Mouse (Mus musculus): ENCODE data around the gene Kiss1. TPM values are rescaled to one million over a fixed set of nuclear protein-coding genes. Genes with fewer than 3 reads are reported as not detected.

The Kiss1 gene
- total and polyA plus RNA-seq, 3 experiments: not detected

- H3K9ac ChIP-seq (ENCODE audit: insufficient read depth, low read depth): no peak overlapping the region
- dilution Hi-C loops (cut with MboI; ENCODE audit: extremely low pct_ligation_motif_present, extremely low pct_unique_long_range_greater_than_20kb, low sequenced_read_pairs) (no loop called here), in situ Hi-C loops (cut with MboI; ENCODE audit: low pct_ligation_motif_present, low pct_unique_long_range_greater_than_20kb, low sequenced_read_pairs) (loop anchor here (25.0 kb wide), 1 partner anchor 331 kb away; the partner anchor contains the start of genes Mdm4 and Pik3c2b)
- no peak overlapping the region for H3K4me3 ChIP-seq (replicated peaks in 1 of 3; ENCODE audit: low read depth in 2 of 3, low read length in 2 of 3, poor library complexity in 1 of 3)
- peaks cover 96% of the 10 kb centered on the region for H3K27me3 ChIP-seq (replicated peaks)
- no peaks in the 10 kb centered on the region for H3K36me3 ChIP-seq (replicated peaks in 1 of 2; ENCODE audit: control insufficient read depth in 1 of 2, insufficient read depth in 1 of 2, low read length in 1 of 2)
- no peak for DNase-seq (ENCODE audit: extremely low read depth)
- H3K9me3 ChIP-seq (replicated peaks; ENCODE audit: low read length): no peaks in the 10 kb centered on the region
- no peak overlapping the region for H3K27ac ChIP-seq (ENCODE audit: insufficient read depth, low read depth)
- H3K4me1 ChIP-seq (ENCODE audit: control insufficient read depth in 1 of 2, insufficient read depth in 2 of 2): peaks cover 4 to 19% of the 10 kb centered on the region in 2 experiments; a peak in 3 of 4 replicates
- no peak overlapping the region for H3K4me2 ChIP-seq (ENCODE audit: insufficient read depth, low read depth, poor library complexity, severe bottlenecking)
- no peak for TF ChIP-seq ZMIZ1 (IDR thresholded peaks at IDR 0.05; ENCODE audit: low read depth, low read length)
- no peak for TF ChIP-seq POLR2AphosphoS2 (IDR thresholded peaks at IDR 0.05; ENCODE audit: low read depth, low read length)
- no peaks in the 10 kb centered on the region for H3K79me2 ChIP-seq (replicated peaks; ENCODE audit: control insufficient read depth, extremely low read depth, insufficient read depth, poor library complexity, severe bottlenecking)
Measured at GRCm38 (mm10) chr1:133368644-133369043, 47.0 kb downstream of the Kiss1 start.

- Histone ChIP-seq H3K36me3 (replicated peaks in 1 of 2; ENCODE audit: control insufficient read depth in 1 of 2, insufficient read depth in 1 of 2, low read length in 1 of 2) (no peaks in the 10 kb centered on the region), H3K4me3 (replicated peaks in 1 of 3; ENCODE audit: low read depth in 2 of 3, low read length in 2 of 3, poor library complexity in 1 of 3) (no peak overlapping the region), H3K9ac (ENCODE audit: insufficient read depth, low read depth) (no peak overlapping the region), H3K27me3 (replicated peaks) (peaks cover 94% of the 10 kb centered on the region), H3K4me2 (ENCODE audit: insufficient read depth, low read depth, poor library complexity, severe bottlenecking) (no peak overlapping the region), H3K27ac (ENCODE audit: insufficient read depth, low read depth) (no peak overlapping the region), H3K9me3 (replicated peaks; ENCODE audit: low read length) (no peaks in the 10 kb centered on the region), H3K79me2 (replicated peaks; ENCODE audit: control insufficient read depth, extremely low read depth, insufficient read depth, poor library complexity, severe bottlenecking) (no peaks in the 10 kb centered on the region), H3K4me1 (ENCODE audit: control insufficient read depth in 1 of 2, insufficient read depth in 2 of 2) (peaks cover 4 to 15% of the 10 kb centered on the region in 2 experiments; a peak in 3 of 4 replicates)
- DNase-seq (ENCODE audit: extremely low read depth): no peak
- dilution Hi-C loops (cut with MboI; ENCODE audit: extremely low pct_ligation_motif_present, extremely low pct_unique_long_range_greater_than_20kb, low sequenced_read_pairs): no loop called here
- in situ Hi-C loops (cut with MboI; ENCODE audit: low pct_ligation_motif_present, low pct_unique_long_range_greater_than_20kb, low sequenced_read_pairs): loop anchor here (25.0 kb wide), 1 partner anchor 333 kb away; the partner anchor contains the start of genes Mdm4 and Pik3c2b
- no peak for TF ChIP-seq ZNF384 (IDR thresholded peaks at IDR 0.05; ENCODE audit: low read depth, low read length)
- TF ChIP-seq NRF1 (IDR thresholded peaks at IDR 0.05; ENCODE audit: low read depth, low read length): no peak
- no peak for TF ChIP-seq USF1 (IDR thresholded peaks at IDR 0.05; ENCODE audit: low read depth, low read length)
- TF ChIP-seq CHD2 (IDR thresholded peaks at IDR 0.05; ENCODE audit: low read length): no peak
- TF ChIP-seq USF2 (conservative IDR thresholded peaks at IDR 0.05; ENCODE audit: low read depth, low read length): no peak
- no peak for TF ChIP-seq CTCF (conservative IDR thresholded peaks at IDR 0.05 in 1 of 2, IDR thresholded peaks at IDR 0.05 in 1 of 2; ENCODE audit: low read depth in 2 of 2, low read length in 2 of 2)
- TF ChIP-seq PAX5 (IDR thresholded peaks at IDR 0.05; ENCODE audit: low read length): no peak
- TF ChIP-seq E2F4 (IDR thresholded peaks at IDR 0.05; ENCODE audit: insufficient replicate concordance, low read depth, low read length): no peak
- no peak for TF ChIP-seq GABPA (IDR thresholded peaks at IDR 0.05; ENCODE audit: insufficient replicate concordance, low read depth, low read length)
- no peak for TF ChIP-seq MAFK (IDR thresholded peaks at IDR 0.05; ENCODE audit: insufficient replicate concordance, low read length)
- TF ChIP-seq TBP (conservative IDR thresholded peaks at IDR 0.05; ENCODE audit: low read depth, low read length): no peak
- no peak for TF ChIP-seq ZKSCAN1 (IDR thresholded peaks at IDR 0.05; ENCODE audit: borderline replicate concordance, low read depth, low read length)
- TF ChIP-seq TCF12 (IDR thresholded peaks at IDR 0.05; ENCODE audit: low read depth, low read length): no peak
- no peak for TF ChIP-seq RCOR1 (conservative IDR thresholded peaks at IDR 0.05; ENCODE audit: low read depth, low read length)
- no peak for TF ChIP-seq SMC3 (IDR thresholded peaks at IDR 0.05; ENCODE audit: low read depth, low read length)
- TF ChIP-seq EP300 (IDR thresholded peaks at IDR 0.05; ENCODE audit: low read length): no peak
- TF ChIP-seq BHLHE40 (IDR thresholded peaks at IDR 0.05; ENCODE audit: low read depth, low read length): no peak
Measured at GRCm38 (mm10) chr1:133370352-133370751, 48.7 kb downstream of the Kiss1 start.

Measured in CH12.LX (cell line).